In the genomic region with DNA sequence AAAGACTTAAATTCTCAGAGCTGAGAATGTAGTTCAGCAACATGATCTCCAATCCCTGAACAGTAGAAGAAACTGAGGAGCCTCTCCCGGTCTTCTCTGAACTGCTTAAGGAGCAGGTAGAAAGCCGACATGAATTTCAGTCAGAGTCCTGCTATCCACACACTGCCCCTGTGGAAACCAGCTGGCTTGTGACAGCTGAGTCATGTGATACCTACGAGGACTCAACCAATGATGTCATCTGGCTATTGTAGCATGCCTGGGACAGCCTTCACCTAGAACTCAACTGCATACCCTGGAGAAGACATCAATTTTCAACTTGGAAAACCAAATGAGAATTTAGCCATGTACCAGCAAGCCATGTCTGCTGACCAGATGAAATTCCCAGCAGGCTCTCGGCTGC, we compare ENCODE assay signal across 10 mouse cellular contexts.
"Had no signal": no experiment of that assay in that cellular context is flagged by ENCODE, and none has a peak within 500 bp of the region (broad histone marks: within the 10 kb centered on the region; RNA-seq: fewer than 3 reads in every experiment).

No protein-coding gene starts in this region.

- ATAC-seq: liver, embryonic 12.5 days; midbrain, embryonic 16.5 days had no signal

- H3K9ac ChIP-seq: limb, embryonic 15.5 days; liver, embryonic 12.5 days; lung, embryonic 15.5 days; midbrain, embryonic 12.5 days had no signal

- H3K36me3 ChIP-seq: limb, embryonic 15.5 days; liver, embryonic 12.5 days; lung, embryonic 15.5 days; midbrain, embryonic 12.5 days had no signal

- DNase-seq: lung, postnatal 14 days; right cerebral cortex, postnatal 14 days; thymus, postnatal 36 days had no signal

- H3K27me3 ChIP-seq: limb, embryonic 15.5 days; liver, embryonic 12.5 days; lung, embryonic 15.5 days; midbrain, embryonic 12.5 days had no signal

- H3K27ac ChIP-seq: left cerebral cortex, adult 2 months; limb, embryonic 15.5 days; liver, embryonic 12.5 days; lung, embryonic 15.5 days; macrophage; midbrain, embryonic 12.5 days had no signal

- H3K4me1 ChIP-seq: limb, embryonic 15.5 days; liver, embryonic 12.5 days; lung, embryonic 15.5 days; midbrain, embryonic 12.5 days had no signal

- H3K4me3 ChIP-seq: left cerebral cortex, adult 2 months; limb, embryonic 15.5 days; liver, embryonic 12.5 days; lung, embryonic 15.5 days; midbrain, embryonic 12.5 days had no signal

- H3K4me2 ChIP-seq: limb, embryonic 15.5 days; liver, embryonic 12.5 days; lung, embryonic 15.5 days; midbrain, embryonic 12.5 days had no signal

- H3K9me3 ChIP-seq: limb, embryonic 15.5 days; liver, embryonic 12.5 days; lung, embryonic 15.5 days; midbrain, embryonic 12.5 days had no signal
